Mouse (Mus musculus) forebrain, postnatal 0 days (tissue): ENCODE measurements around the gene 1700020D05Rik. TPM values are rescaled to one million over a fixed set of nuclear protein-coding genes. Genes with fewer than 3 reads are reported as not detected.
A peak's percentile ranks its signal among the peaks of the same experiment; 100 is the strongest.

Experiments
- ATAC-seq: fragments of 200-750 bp; cut with Nextera tagmentation; 2 replicates; pipeline ENCODE4 v1.8.0; 2017; ENCODE audit warnings: mild to moderate bottlenecking, moderate library complexity
- DNase-seq: peaks from one replicate; pipeline ENCODE4 v3.0.0-alpha.2; 2015
- H3K27ac ChIP-seq: fragments of 300-500 bp; sonication (generic); 2 replicates; pipeline ENCODE4 v1.5.1; 2014; ENCODE audit warnings: low read depth, mild to moderate bottlenecking, antibody characterized with exemption, low read length, moderate library complexity, mixed read lengths
- H3K27me3 ChIP-seq: fragments of 300-500 bp; sonication (generic); 2 replicates; pipeline ENCODE4 v1.6.1; 2014; ENCODE audit warnings: mild to moderate bottlenecking, low read length, mixed read lengths; ENCODE audit not compliant: insufficient read depth
- H3K36me3 ChIP-seq: fragments of 300-500 bp; sonication (generic); 2 replicates; pipeline ENCODE4 v1.6.1; 2014; ENCODE audit warnings: mild to moderate bottlenecking, moderate library complexity; ENCODE audit not compliant: insufficient read depth
- H3K4me1 ChIP-seq: fragments of 300-500 bp; sonication (generic); 2 replicates; pipeline ENCODE4 v1.6.1; 2014; ENCODE audit warnings: antibody characterized with exemption; ENCODE audit not compliant: insufficient read depth
- H3K4me2 ChIP-seq: fragments of 300-500 bp; sonication (generic); 2 replicates; pipeline ENCODE4 v1.6.1; 2014; ENCODE audit warnings: low read depth, mild to moderate bottlenecking, moderate library complexity
- H3K4me3 ChIP-seq: fragments of 300-500 bp; sonication (generic); 2 replicates; pipeline ENCODE4 v1.5.1; 2014; ENCODE audit warnings: low read depth, low read length, mixed read lengths
- H3K9ac ChIP-seq: fragments of 300-500 bp; sonication (generic); 2 replicates; pipeline ENCODE4 v1.6.1; 2014; ENCODE audit warnings: mild to moderate bottlenecking
- H3K9me3 ChIP-seq: fragments of 300-500 bp; sonication (generic); 2 replicates; pipeline ENCODE4 v1.6.1; 2016; ENCODE audit warnings: low read length
- CTCF ChIP-seq: sonication (generic); IDR thresholded peaks from 2 replicates; pipeline ENCODE4 v1.5.1; 2016; ENCODE audit warnings: antibody characterized with exemption, control low read depth, low read depth
- WGBS: fragments of 180-500 bp; shearing (Covaris S2); extraction: QIAGEN DNeasy Blood & Tissue Kit; methylation state at CpG from one replicate; pipeline ENCODE4 v1.1.7; 2014; 5-methylcytosine and 5-hydroxymethylcytosine counted together
- polyA plus RNA-seq: library from polyadenylated mRNA; unstranded; fragments of >200 nt; fragmentation: Nextera tagmentation; extraction: Ambion mirVana; gene quantifications from 2 replicates; pipeline ENCODE4 v1.2.1, GENCODE M21; 2015
- total RNA-seq: library from RNA; depleted of rRNA; stranded (reverse); fragments of >200 nt; gene quantifications from 2 replicates; pipeline ENCODE4 v1.2.3, GENCODE M21; 2014

Gene 1700020D05Rik
- total and polyA plus RNA-seq, 2 experiments from 2014 or later = 5.0 TPM; not detected in 1

GRCm38 (mm10) chr19:5475069-5475714, 28.4 kb downstream of the 1700020D05Rik start:
- ATAC-seq (peak; percentile 21), DNase-seq (no peak)
- Histone ChIP-seq H3K27me3 (no peaks in the 10 kb centered on the region), H3K36me3 (peaks cover 14% of the 10 kb centered on the region; the same call in 1 of the 2 replicates), H3K9ac (peak overlapping the region; percentile 76), H3K4me1 (peaks cover 6% of the 10 kb centered on the region; the same call in 1 of the 2 replicates), H3K9me3 (no peaks in the 10 kb centered on the region), H3K27ac (peak overlapping the region; percentile 59), H3K4me2 (peak overlapping the region; percentile 97), H3K4me3 (peak overlapping the region; percentile 56)
- 19% methylated on average over 13 of the region's 13 CpGs for WGBS
- no peak for TF ChIP-seq CTCF

GRCm38 (mm10) chr19:5474281-5475068, 29.1 kb downstream of the 1700020D05Rik start:
- no peak for TF ChIP-seq CTCF
- peaks cover 6% of the 10 kb centered on the region; the same call in 1 of the 2 replicates for H3K4me1 ChIP-seq
- peaks cover 8% of the 10 kb centered on the region; the same call in 1 of the 2 replicates for H3K36me3 ChIP-seq
- H3K9ac ChIP-seq = peak overlapping the region; percentile 76
- H3K9me3 ChIP-seq = no peaks in the 10 kb centered on the region
- H3K27me3 ChIP-seq = no peaks in the 10 kb centered on the region
- peak overlapping the region; percentile 59 for H3K27ac ChIP-seq
- H3K4me2 ChIP-seq = peak overlapping the region; percentile 97
- 4% methylated on average over 56 of the region's 68 CpGs for WGBS
- peak; percentile 54 for DNase-seq
- ATAC-seq = peak; percentile 75
- peak overlapping the region; percentile 56 for H3K4me3 ChIP-seq

GRCm38 (mm10) chr19:5473720-5474119, 29.9 kb downstream of the 1700020D05Rik start, which contains the start of gene Efemp2:
Gene Efemp2 (plus strand): TSS chr19:5473954.
- H3K4me1 ChIP-seq = peaks cover 6% of the 10 kb centered on the region; the same call in 1 of the 2 replicates
- H3K36me3 ChIP-seq = 0 out of 2 replicates have a peak, but pooled peaks cover 2% of the 10 kb centered on the region
- WGBS = 1% methylated on average over 22 of the region's 22 CpGs
- H3K4me2 ChIP-seq = peak within 1 kb of the TSS; percentile 97
- no peaks in the 10 kb centered on the region for H3K9me3 ChIP-seq
- peak within 1 kb of the TSS; percentile 76 for H3K9ac ChIP-seq
- peak within 1 kb of the TSS; percentile 56 for H3K4me3 ChIP-seq
- TF ChIP-seq CTCF = peak; percentile 5; the same call in 1 of the 2 replicates
- no peaks in the 10 kb centered on the region for H3K27me3 ChIP-seq
- peak; percentile 64 for ATAC-seq
- peak; percentile 75 for DNase-seq
- H3K27ac ChIP-seq = peak within 1 kb of the TSS; percentile 59

- ATAC-seq (no peak), DNase-seq (no peak)
- WGBS = 77% methylated on average over 3 of the region's 3 CpGs
Observed at GRCm38 (mm10) chr19:5472857-5473256, 30.7 kb downstream of the 1700020D05Rik start.

GRCm38 (mm10) chr19:5471846-5472245, 31.7 kb downstream of the 1700020D05Rik start:
- no peak overlapping the region for H3K4me2 ChIP-seq
- WGBS = 46% methylated on average over 5 of the region's 5 CpGs
- no peak for ATAC-seq

More at GRCm38 (mm10) chr19:5472857-5473256, 30.7 kb downstream of the 1700020D05Rik start:
- H3K9ac ChIP-seq = no peak overlapping the region
- H3K36me3 ChIP-seq = no peaks in the 10 kb centered on the region
- H3K4me1 ChIP-seq = peaks cover 6% of the 10 kb centered on the region; the same call in 1 of the 2 replicates
- no peaks in the 10 kb centered on the region for H3K9me3 ChIP-seq
- no peaks in the 10 kb centered on the region for H3K27me3 ChIP-seq
- H3K4me2 ChIP-seq = no peak overlapping the region
- H3K4me3 ChIP-seq = no peak overlapping the region
- TF ChIP-seq CTCF = peak; percentile 43
- H3K27ac ChIP-seq = no peak overlapping the region

GRCm38 (mm10) chr19:5468374-5468773, 35.2 kb downstream of the 1700020D05Rik start, which contains the start of gene Ctsw:
Gene Ctsw (minus strand): TSS chr19:5468507.
- ATAC-seq (no peak), DNase-seq (no peak)
- Histone ChIP-seq H3K27ac (no peak within 1 kb of the TSS), H3K9me3 (no peaks in the 10 kb centered on the region), H3K4me1 (no peaks in the 10 kb centered on the region; the same call in 1 of the 2 replicates), H3K27me3 (no peaks in the 10 kb centered on the region), H3K36me3 (peaks cover 29% of the 10 kb centered on the region), H3K9ac (no peak within 1 kb of the TSS), H3K4me2 (no peak within 1 kb of the TSS), H3K4me3 (no peak within 1 kb of the TSS)
- no peak for TF ChIP-seq CTCF
- whole genome bisulfite sequencing = 60% methylated on average over 5 of the region's 5 CpGs

More at GRCm38 (mm10) chr19:5471846-5472245, 31.7 kb downstream of the 1700020D05Rik start:
- Histone ChIP-seq H3K4me3 (no peak overlapping the region), H3K27ac (no peak overlapping the region), H3K9ac (no peak overlapping the region), H3K36me3 (peaks cover 4% of the 10 kb centered on the region; the same call in 1 of the 2 replicates), H3K27me3 (no peaks in the 10 kb centered on the region), H3K9me3 (no peaks in the 10 kb centered on the region), H3K4me1 (peaks cover 6% of the 10 kb centered on the region; the same call in 1 of the 2 replicates)
- DNase-seq = no peak
- TF ChIP-seq CTCF = no peak
